Mouse (Mus musculus): ENCODE data around the gene Sema4a.

DNA sequence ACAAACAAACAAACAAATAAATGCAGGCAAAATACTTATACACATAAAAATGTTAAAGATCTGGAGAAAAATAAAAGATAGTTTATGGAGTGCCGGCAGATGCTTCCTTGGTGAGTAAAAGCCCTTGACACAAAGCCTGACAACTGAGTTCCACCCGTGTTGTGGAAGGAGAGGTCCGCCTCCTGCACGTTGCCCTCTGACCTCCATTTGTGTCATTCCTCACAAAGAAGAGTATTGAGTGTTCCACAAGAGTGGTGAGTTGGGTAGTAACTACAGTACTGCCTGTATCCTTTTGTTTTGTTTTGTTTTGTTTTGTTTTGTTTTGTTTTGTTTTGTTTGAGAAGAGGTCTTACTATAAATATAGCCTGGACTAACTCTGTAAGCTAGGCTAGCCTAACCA lies 38.6 kb upstream of the Sema4a start:
- TF ChIP-seq CTCF (IDR thresholded peaks at IDR 0.05; ENCODE audit: extremely low read depth, insufficient read depth, insufficient read length, insufficient replicate concordance) (no peak), POLR2A (IDR thresholded peaks at IDR 0.05; ENCODE audit: low read depth, low read length) (no peak)
